Mouse (Mus musculus): Measurements from ENCODE around the gene Lrp8.

The Lrp8 gene

DNA sequence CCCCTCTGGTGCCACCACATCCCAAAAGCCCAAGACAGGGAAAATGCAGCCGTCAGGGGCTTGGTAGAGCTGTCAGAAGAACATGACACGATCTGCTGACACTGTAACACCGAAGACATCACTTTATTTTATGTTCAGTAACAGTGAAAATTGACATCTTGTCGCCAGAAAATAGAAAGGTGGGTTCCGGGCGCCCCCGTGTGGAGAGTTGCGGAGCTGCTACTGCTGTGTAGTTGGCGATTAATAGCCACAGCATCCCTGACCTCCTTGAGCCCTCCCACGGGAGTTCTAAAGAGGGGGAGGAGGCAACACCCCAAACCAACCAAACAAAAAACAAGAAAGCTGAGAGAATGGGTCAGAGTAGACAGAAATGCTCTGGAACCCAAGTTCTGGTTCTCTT is 42.9 kb downstream of the Lrp8 start:
- DNase-seq (ENCODE audit: low read depth, low spot score), result no peak

DNA sequence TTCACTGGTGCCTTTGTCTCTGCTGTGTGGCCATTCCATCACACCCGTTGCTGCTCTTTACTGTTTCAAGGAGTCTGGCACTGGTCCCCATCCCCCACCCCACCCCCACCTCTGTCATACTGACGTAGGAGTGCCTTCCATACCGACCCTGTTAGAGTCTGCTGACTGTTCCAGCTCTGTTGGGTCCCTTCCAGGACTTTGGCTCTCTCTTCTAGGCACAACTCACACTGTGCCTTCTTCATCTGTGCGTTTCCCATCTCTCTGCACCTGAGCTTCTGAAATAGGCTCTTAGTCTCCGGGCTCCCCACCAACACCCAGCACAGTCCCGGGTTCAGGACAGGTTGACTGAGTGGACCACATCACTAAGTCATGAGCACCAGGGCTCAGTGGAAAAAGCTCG is 44.7 kb downstream of the Lrp8 start:
- DNase-seq (ENCODE audit: low read depth, low spot score), result no peak

DNA sequence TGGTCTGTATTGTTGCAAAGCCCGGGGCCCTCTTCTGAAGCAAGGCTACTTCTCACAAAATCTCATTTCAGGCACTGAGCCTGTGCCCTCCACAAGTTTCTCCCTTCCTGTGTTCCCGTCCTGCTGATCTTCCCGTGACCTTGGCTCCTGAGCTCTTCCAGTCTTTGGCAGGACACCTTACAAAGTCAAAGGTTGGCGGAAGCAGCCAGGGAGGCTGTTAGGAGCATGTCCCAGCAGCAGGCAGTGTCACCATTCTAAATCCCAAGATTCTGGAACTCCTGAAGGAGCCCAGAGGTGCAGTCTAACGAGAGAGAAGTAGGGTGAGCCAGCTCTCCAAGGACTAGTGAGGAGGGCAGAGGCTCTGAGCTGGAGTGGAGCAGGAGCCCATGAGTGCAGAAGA is 46.5 kb downstream of the Lrp8 start:
- DNase-seq (ENCODE audit: low read depth, low spot score), result no peak

DNA sequence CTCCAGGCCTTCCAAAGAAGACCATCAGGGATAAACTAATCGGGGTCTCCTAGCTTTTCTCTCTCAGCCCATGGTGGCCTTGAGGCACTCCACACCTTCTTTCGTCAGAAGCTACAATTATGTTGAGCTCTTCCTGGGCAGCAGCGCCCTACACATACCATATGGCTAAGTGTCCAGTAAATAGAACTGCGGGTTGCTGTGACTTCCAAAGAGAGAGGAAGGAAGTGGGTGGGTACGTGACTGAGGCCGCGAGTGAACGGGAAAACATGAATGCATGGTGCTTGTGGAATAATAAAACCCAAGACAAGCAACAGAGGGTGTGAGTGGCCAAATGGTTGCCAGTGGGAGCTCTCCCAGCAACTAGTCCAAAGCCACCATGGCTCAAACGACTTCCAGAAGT is 47.6 kb downstream of the Lrp8 start:
- no peak for DNase-seq (ENCODE audit: low read depth, low spot score)

DNA sequence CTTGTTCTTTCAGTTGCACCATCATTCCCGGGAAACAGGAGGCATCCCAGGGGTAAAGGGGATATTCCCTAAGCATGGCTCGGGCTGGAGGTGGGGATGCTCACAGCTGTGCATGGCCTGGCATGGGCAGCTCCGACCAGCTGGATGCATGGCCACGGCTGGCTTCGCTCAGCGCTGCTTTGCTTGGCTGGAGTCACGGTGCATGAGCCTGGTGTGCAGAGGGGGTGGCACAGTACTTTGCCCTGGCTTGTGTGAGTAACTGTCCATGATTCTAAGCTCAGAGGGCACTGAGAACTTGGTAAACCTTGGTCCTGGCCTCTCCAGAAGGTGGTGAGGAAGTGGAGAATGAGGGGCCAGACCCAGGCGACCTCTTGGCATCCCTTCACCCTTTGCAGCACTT is 48.0 kb downstream of the Lrp8 start:
- no peak for DNase-seq (ENCODE audit: low read depth, low spot score)

DNA sequence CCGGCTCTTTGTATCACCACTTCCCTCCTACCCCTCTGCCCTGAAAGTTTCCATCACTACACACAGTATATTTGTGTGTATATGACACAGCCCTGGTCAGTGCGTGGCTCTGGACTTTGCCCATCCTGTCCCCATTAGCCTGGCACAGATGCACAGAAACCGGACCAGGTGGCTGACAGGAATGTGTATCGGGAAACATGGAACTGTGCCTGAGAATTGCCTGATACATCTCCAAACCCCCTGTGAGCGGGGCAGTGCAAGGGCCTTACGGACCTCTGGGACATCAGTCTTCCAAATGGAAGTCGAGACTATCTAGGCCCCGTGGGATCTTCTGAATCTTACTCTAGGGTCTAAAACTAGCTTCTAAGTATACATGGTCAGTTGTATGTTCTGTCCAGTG is 51.3 kb downstream of the Lrp8 start:
- DNase-seq (ENCODE audit: low read depth, low spot score), result no peak

DNA sequence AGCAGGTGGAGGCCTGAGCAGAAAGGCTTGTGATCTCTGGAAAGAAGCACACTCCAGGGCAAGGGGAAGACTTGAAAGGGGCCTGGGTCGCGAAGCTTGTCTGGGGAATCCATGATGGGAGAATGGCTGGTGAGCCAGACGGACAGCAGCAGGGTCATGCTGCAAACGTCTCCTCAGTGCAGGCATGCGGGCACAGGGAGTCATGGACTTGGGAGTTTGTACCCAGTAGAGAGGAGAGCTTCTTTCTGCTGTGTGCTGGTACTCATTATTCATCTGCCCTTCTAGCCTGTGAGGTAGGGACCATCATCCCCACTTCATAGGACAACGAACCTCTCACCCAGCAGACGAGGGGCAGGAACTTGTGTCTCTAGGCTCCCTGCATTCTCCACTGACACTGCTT is 51.8 kb downstream of the Lrp8 start:
- DNase-seq (ENCODE audit: low read depth, low spot score), result no peak

DNA sequence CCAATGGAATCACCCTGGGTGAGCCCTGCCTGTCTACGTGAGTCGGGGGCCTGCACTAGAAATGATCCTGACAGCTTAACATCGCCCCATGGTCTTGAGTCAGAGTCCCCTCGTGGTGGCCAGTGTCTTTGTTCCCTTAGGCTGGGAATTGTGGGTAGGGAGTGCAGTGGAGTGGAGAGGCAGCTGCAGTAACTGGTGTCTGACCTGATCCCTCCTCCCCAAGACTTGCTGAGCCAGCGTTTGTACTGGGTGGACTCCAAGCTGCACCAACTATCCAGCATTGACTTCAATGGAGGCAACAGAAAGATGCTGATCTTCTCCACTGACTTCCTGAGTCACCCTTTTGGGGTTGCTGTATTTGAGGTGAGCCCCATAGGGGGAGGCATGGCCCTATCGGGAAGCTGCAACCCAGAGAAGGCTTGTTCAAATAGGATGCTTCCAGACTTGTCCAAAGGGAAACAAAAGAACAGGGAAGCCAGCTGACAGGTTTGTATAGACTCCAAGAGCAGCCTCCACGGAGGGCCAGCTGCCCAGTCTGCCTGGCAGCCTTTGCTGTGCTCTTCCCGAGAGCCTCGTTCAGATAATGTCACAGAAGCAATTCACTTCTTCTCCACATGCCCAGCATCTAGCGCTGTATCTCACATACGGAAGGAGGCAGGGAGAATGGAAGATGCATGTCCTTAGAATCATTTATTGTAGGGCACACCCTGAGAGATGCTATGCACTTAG is 55.1 kb downstream of the Lrp8 start:
- DNase-seq (ENCODE audit: low read depth, low spot score), result no peak

DNA sequence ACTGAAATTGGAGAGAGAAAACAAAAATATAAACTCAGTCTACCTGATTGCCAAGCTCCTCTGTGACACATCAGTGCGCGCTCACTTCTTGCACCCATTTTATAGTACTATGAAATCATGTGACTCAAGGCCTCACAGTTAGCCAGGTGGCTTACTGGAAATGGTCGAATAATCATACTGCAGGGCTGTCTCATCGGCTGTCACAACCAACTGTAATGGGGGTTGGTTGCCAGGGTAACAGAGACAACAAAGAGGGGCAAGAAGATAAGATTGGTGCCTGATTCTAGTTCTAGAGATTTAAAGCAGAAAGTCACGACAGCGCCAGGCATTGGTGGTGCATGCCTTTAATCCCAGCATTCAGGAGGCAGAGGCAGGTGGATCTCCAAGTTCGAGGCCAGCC is 56.9 kb downstream of the Lrp8 start:
- no peak for DNase-seq (ENCODE audit: low read depth, low spot score)

DNA sequence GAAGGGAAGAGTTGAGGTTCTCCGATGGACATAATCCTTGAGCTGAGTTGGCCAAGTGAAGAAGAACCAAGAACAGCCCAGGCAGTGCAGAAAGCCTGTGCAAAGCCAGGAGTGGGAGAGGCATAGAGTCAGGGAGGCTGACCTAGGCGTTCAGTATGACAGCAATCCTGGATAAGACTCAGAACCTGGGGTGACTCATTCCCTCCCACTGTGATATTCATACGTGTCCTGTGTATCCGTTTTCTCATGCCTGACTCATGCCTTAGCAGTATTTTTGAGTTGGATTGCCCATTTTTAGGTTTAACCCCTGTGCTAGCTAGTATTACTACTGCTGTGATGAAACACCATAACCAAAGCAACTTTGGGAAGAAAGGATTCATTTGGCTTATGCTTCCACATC is 62.8 kb downstream of the Lrp8 start:
- DNase-seq (ENCODE audit: low read depth, low spot score), result no peak

DNA sequence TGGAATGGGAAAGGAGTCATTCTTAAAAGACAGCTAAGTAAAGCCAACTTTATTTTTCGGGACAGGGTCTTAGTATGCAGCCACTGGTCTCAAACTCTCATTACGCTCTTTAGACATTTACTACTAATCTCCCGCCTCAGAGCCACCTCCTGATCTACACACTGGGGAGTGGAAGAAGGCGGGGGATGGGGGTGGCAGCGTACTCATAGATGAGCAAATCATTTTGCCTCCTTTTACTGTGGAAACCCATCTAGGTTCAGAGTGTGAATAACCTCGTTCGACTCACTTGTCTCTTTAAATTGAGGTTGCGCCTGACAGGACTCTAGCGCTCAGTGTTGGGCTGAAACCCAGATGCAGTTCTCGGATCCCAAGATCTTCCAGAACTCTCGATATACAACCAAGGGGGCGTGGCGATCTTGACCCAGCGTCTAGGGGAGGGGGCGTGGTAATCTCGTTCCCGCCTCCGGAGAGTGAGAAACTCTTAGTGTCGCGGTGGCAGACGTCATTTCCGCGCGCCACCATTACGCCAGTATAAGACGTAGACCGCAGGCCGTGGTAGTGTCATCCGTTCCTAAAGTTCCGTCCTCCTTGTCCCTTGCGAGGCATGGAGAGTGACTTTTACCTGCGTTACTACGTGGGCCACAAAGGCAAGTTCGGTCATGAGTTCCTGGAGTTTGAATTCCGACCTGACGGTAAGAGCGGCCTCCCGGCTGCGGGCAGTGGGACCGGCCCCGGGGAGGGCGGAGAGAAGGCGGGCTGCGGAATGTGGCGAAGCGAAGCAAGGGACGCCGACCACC is 77.4 kb downstream of the Lrp8 start, which contains the start of gene Magoh:
Gene Magoh, plus strand, starts transcription at position 502 of the 797 bp plus-strand sequence.
- DNase-seq (ENCODE audit: low read depth, low spot score), result peak; percentile 89

DNA sequence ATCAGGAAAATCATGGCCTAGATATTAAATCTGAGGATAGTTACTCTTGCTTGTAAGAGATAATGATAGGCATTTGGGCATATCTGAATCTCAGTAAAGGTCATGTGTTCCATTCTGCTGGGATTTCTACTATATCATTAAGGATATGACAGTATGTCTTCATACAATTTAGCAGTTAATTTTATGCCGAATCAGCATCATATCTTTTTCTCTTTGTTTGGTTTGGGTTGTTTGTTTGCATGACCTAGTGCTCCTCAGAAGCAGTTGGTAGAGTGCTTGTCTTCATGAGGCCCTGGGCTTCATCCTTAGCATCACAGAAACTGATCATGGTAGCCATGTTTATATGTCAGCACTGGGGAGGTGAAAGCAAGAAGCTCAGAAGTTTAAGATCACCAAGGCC is 79.6 kb downstream of the Lrp8 start:
- DNase-seq (ENCODE audit: low read depth, low spot score), result no peak

DNA sequence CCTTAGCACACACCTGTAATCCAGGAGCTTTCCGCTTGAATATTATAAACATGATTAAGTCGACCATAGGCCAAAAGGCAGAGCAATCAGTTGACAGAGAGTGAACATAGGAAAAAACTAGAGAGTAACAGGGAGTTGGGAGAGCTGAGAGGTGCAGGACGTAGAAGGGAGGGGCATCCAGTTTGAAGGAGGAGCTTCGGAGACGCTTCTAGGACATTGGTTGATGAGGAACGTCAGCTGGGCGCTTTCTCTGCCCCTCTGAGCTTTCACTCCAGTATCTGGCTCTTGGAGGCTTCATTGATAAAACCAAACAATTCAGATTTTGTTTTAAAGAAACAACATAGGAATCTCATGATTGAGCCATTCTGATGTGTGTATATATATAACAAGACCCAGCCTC is 84.3 kb downstream of the Lrp8 start:
- no peak for DNase-seq (ENCODE audit: low read depth, low spot score)

DNA sequence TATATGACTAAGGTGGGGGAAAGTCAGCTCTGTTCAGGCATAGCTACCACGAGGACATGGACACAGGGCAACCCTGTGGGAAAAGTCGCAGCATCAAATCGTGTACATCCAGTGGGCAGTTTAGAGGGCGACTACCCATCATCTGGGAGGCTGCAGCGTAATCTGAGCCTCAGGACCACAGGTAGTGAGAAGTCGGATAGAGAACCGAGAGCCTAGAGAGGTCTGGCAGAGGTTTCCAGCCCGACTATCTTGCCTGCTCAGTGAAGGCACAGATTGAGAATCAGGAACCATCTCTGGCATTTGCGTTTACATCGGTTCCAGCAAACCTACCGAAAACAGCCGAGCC is 87.3 kb downstream of the Lrp8 start:
- DNase-seq (ENCODE audit: low read depth, low spot score), result no peak

DNA sequence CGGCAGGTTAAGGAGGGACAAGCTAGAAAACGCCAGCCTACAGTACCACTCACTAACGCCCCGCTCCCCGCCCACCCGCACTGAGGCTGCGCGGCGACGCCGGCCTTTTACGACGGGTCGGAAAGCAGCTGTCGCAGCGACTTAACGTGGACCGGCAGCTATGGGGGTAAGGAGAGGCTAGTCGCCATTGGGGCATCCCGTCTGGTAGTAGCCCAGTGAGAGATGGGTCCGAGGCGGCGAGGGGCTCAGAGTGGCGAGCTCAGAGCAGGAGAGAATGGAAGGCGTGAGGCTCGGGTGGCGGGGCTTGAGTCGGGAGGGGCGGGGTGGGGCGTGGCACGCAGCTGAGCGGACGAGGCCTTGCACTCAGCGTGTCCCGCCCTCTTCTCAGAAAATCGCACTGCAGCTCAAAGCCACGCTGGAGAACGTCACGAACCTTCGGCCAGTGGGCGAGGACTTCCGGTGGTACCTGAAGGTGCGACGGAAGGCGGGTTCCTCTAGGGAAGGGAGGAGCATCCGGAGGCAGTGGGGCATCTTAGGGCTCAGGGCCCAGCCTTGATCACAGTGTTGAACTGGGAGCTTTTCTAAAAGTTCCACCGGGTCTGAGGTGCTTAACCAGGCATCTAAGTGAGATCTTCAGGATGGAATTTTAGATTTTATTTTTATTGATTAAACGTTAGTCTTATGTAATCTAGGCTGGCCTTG is 87.8 kb downstream of the Lrp8 start, which contains the start of gene 0610037L13Rik:
Gene 0610037L13Rik, plus strand, starts transcription at position 83 of the 702 bp plus-strand sequence.
- DNase-seq (ENCODE audit: low read depth, low spot score), result peak; percentile 96

DNA sequence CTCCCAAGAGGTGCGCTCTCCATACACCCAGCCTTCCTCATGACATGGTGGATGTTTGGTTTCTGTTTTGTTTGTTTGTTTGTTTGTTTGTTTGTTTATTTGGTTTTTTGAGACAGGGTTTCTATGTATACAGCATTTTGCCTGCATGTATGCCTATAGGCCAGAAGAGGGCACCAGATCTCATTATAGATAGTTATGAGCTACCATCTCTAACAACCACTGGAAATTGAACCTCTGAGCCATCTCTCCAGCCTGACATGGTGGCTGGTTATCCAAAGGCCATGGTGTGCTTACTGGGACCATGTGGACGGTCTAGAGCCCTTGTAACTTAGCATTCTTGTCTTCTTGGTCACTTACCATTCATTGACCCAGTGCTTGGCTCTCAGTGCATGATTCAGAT is 90.6 kb downstream of the Lrp8 start:
- DNase-seq (ENCODE audit: low read depth, low spot score), result no peak

DNA sequence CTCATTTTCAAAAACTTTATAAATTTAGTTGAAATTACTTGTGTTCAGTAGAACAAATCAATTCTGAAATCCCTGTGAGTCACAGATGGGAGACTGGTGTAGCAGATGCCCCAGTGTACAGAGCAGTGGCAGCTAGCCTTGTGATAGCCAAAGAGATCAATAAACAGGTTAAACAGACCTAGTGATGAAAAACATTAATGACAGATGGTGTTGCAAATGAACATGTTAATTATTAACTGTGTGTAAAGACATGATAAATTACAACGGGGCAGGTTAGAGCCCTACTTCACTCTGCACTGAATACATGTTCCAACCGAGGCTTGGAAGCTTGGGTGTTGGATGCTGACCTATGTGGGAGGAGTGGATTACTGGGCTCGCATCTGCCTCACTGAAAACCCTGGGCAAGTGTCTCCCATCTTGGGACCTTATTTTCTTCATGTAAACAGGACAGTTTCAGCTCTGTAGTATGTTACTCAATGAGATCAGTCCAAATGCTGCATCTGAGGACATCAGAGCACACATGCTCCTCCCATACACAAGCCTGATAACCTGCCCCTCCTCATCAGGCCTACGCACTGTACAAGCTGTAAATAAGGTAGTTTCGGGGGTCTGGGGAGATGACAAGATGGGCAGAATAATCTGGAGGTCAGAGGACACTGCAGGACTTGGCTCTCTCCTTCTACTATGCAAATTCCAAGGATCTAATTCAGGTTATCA is 97.3 kb downstream of the Lrp8 start:
- no peak for DNase-seq (ENCODE audit: low read depth, low spot score)

DNA sequence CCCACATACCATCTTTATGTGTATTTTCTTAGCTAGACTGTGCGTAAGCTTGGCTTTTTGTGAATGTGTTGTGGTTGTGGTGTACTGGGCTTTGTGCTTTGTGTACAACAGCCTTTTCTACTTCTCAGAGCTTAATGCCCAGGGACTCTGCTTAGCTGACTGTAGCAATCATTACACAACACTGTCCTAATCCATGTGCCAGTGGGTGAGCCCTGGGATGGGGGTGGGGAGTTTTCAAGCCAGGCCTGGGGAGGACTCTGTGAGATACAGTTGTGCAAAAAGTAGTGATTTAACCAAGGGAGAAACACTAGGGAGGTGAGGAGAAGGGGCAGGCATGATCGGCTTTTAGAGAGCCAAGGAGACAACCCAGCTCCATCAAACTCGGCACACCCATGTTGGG is 98.1 kb downstream of the Lrp8 start:
- no peak for DNase-seq (ENCODE audit: low read depth, low spot score)

DNA sequence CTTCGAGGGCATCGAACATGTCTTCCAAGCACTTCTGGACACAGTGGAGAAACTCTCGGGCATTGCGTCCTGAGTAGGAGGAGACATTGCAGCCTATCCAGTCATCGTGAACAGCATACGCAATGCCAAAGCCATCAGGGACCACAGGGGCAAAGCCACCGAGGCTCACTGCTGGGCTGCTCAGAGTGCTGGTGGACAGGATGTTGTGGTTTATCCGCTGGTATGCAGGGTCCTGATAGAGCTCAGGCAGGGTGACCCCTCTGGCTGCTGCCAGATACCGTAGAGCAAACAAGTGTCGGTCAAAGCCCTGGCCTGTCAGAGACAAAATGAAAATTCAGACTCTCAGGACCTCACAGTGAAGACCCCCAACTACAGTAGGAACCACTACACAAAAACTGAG is 102.2 kb downstream of the Lrp8 start:
- no peak for DNase-seq (ENCODE audit: low read depth, low spot score)

DNA sequence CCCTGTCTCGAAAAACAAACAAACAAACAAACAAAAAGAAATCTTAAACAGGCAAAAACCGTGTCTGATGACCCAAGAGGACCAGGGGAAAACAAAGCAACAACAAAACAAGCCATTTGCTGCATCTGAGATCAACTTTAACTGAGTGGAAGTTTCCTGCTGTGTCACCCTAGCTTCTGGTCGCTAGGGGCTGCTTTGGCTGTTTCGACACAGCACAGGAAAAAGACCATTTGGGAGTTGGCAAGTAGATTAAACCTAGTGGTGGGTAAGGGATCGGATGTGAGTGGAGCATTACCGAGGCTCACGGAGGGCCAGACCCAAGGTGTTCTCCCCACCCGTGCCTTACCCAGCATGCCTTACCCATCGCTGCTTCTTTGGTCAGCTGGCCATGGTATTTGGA is 104.5 kb downstream of the Lrp8 start:
- DNase-seq (ENCODE audit: low read depth, low spot score), result no peak

DNA sequence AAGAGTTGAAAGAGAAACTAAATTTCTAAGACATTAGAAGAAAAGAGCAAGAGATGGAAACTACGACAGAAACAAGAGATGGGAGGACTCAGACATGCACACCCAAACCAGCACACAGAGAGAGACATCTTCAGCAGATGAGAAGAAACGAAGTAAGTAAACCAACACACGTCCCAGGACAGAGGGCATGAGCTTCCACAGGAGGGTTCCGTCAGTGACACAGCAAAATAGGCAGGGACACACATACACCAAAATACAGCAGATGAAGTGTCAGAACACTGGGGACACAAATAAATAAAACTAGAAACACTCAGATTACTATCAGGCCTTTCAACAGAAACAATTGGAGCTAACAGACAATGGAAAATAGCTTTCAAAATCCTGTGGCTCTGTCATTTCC is 108.0 kb downstream of the Lrp8 start:
- DNase-seq (ENCODE audit: low read depth, low spot score), result no peak

DNA sequence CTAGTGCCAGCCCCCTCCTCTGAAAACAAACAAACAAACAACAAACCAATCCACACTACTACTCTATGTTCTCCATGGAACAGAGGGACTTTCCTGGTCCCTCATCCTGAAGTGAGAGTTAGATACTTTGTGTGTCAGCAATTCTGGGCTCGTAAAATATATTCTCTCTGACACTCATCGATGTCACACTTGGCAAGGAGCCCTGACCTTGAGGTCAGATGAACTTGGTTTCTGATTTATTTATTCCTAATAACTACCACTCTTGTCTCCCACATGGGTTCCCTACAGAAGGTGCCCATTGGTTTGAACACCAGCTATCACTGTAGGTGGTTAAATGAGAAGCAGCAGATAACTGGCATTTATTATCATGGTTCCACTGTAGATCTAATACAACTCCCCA is 118.3 kb downstream of the Lrp8 start:
- no peak for DNase-seq (ENCODE audit: low read depth, low spot score)

Data from brain, embryonic 18.5 days (tissue).